Mouse (Mus musculus): ENCODE results near the gene Poln. TPM values are rescaled to one million over a fixed set of nuclear protein-coding genes. Genes with fewer than 3 reads are reported as not detected.

Poln gene
- polyA plus RNA-seq, 1 experiment = 1.8 TPM

DNA sequence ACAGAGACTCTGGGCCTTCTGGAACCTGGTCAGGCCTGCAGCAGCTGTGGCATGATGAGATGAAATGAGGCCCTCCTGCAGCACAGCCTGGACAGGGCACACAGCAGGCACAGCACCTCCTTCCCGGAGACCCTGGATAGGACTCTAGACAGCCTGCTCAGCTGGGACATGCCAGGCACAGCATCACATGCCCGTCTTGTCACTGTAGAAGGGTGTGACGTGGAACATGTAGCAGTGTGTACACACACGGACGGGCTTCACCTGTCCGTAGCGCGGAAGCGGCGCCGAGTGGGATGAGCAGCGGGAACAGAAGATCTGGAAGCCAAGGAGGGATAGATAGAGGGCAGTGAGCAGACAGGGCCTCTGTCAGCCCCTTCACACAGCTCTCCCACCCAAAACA is 26.5 kb upstream of the Poln start:
- Histone ChIP-seq H3K4me1 (ENCODE audit: control insufficient read depth, insufficient read depth, low read length) (0 out of 2 replicates have a peak, but pooled peaks cover under 1% of the 10 kb centered on the region), H3K36me3 (ENCODE audit: control insufficient read depth, insufficient read depth, low read length) (no peaks in the 10 kb centered on the region), H3K27ac (ENCODE audit: insufficient read depth, low read depth, low read length) (no peak overlapping the region), H3K27me3 (replicated peaks; ENCODE audit: control insufficient read depth, insufficient read depth, low read length) (no peaks in the 10 kb centered on the region), H3K4me3 (ENCODE audit: insufficient read depth, low read depth, low read length) (no peak overlapping the region)
- no peak for TF ChIP-seq CTCF (conservative IDR thresholded peaks at IDR 0.05; ENCODE audit: insufficient read depth, insufficient read length, low read depth, low read length)
- TF ChIP-seq POLR2A (IDR thresholded peaks at IDR 0.05; ENCODE audit: low read depth, low read length) = no peak
- 97% methylated on average over 12 of the region's 12 CpGs for WGBS
- no peak for DNase-seq

DNA sequence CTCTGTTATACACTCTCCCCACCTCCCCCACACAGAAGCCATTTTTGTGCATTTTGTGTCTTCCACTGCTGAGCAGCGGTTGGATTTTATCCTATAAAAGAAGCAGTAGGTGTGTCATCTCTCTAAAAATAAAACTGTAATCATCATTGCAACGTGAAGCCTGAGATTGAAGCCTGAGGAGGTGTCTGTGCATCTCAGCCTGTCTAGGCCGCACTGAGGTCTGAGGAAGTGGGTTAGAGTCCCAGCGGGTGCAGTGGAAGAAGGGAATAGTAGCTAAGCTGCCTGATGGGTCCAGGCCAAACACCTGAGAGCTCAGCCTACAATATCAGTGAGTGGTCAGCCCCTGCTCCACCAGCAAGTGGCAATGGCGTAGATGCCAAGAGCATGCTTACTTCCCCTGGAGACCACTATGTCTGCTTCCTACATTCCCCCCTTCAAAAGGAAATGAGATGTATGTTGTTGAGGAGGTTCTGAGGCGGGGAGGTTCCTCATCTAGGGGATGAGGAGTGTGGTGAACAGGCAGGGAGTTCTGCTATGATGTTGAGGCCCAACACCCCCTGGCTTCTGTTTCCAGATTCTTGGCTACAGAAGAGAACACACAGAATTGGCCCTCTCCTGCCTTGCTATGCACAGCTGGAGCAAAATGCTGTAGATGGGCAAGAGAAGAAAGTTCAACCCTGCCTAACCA is 25.9 kb upstream of the Poln start:
- Histone ChIP-seq H3K4me3 (ENCODE audit: insufficient read depth, low read depth, low read length) (no peak overlapping the region), H3K36me3 (ENCODE audit: control insufficient read depth, insufficient read depth, low read length) (no peaks in the 10 kb centered on the region), H3K4me1 (ENCODE audit: control insufficient read depth, insufficient read depth, low read length) (0 out of 2 replicates have a peak, but pooled peaks cover 4% of the 10 kb centered on the region), H3K27me3 (replicated peaks; ENCODE audit: control insufficient read depth, insufficient read depth, low read length) (no peaks in the 10 kb centered on the region), H3K27ac (ENCODE audit: insufficient read depth, low read depth, low read length) (no peak overlapping the region)
- no peak for DNase-seq
- WGBS = 83% methylated on average over 6 of the region's 6 CpGs
- TF ChIP-seq CTCF (conservative IDR thresholded peaks at IDR 0.05; ENCODE audit: insufficient read depth, insufficient read length, low read depth, low read length) (no peak), POLR2A (IDR thresholded peaks at IDR 0.05; ENCODE audit: low read depth, low read length) (no peak)

DNA sequence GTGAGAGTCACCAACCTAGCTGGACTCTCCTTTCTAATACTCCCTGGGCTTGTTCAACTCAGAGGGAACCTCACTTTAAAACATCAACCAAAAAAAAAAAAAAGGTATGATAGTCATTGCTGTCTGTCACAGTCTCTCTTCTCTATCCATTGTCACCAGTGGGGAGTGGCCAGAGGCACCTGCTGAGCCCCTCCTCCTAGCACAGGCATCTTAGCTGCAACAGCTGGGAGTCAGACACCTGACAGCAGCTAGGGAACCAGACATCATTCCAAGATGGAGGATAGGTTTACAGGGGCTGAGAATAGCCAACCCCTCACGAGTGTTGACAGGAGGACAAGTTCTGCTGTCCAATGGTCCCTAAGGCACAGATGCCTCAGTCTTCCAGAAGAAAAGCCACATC is 25.2 kb upstream of the Poln start:
- WGBS = 50% methylated on average over 1 of the region's 1 CpGs
- Histone ChIP-seq H3K36me3 (ENCODE audit: control insufficient read depth, insufficient read depth, low read length) (no peaks in the 10 kb centered on the region), H3K27ac (ENCODE audit: insufficient read depth, low read depth, low read length) (no peak overlapping the region), H3K4me3 (ENCODE audit: insufficient read depth, low read depth, low read length) (no peak overlapping the region), H3K27me3 (replicated peaks; ENCODE audit: control insufficient read depth, insufficient read depth, low read length) (no peaks in the 10 kb centered on the region), H3K4me1 (ENCODE audit: control insufficient read depth, insufficient read depth, low read length) (0 out of 2 replicates have a peak, but pooled peaks cover 4% of the 10 kb centered on the region)
- no peak for DNase-seq
- no peak for TF ChIP-seq POLR2A (IDR thresholded peaks at IDR 0.05; ENCODE audit: low read depth, low read length)
- no peak for TF ChIP-seq CTCF (conservative IDR thresholded peaks at IDR 0.05; ENCODE audit: insufficient read depth, insufficient read length, low read depth, low read length)

DNA sequence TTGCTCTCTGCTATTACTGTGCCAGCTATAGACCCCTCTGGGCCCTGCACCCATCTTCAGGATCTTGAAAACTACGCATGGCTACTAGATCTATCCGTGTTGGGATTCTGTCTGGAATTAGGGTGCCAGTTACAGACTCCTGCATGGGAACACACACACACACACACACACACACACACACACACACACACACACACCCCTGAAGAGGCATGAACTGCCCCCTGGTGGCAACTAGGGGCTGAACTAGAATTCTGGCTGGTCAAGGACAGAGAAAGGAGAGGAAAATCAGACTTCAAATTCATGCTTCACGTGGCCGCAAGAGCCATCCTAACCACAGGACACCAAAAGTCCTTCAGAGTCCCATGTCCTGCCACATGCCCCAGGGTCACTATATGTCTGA is 22.6 kb upstream of the Poln start:
- no peak overlapping the region for H3K4me3 ChIP-seq (ENCODE audit: insufficient read depth, low read depth, low read length)

DNA sequence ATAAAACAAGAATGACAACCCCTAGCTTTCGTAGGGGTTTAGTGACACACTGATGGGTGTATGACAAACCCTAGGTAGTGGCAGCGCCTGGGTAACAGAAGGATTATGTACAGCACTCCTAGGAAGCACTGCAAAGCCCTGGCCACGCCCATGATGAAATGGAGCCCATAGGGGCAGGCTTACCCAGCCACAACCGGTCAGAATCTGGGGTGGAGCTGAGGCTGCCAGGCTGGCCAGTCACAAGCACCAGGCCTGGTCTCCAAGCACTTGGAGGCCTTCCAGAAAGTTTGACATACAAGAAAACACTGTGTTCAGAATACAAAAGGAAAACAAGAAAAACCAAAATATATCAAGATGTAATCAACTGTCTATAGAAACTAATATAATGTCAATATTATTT is 21.8 kb upstream of the Poln start:
- DNase-seq = peak; percentile 83

More for the DNA sequence above, 22.6 kb upstream of the Poln start:
- 73% methylated on average over 4 of the region's 4 CpGs for WGBS
- no peaks in the 10 kb centered on the region for H3K27me3 ChIP-seq (replicated peaks; ENCODE audit: control insufficient read depth, insufficient read depth, low read length)
- peak; percentile 48 for DNase-seq
- peaks cover 12% of the 10 kb centered on the region; the same call in 1 of the 2 replicates for H3K4me1 ChIP-seq (ENCODE audit: control insufficient read depth, insufficient read depth, low read length)
- no peaks in the 10 kb centered on the region for H3K36me3 ChIP-seq (ENCODE audit: control insufficient read depth, insufficient read depth, low read length)
- no peak overlapping the region for H3K27ac ChIP-seq (ENCODE audit: insufficient read depth, low read depth, low read length)
- TF ChIP-seq POLR2A (IDR thresholded peaks at IDR 0.05; ENCODE audit: low read depth, low read length) (no peak), CTCF (conservative IDR thresholded peaks at IDR 0.05; ENCODE audit: insufficient read depth, insufficient read length, low read depth, low read length) (peak; percentile 51)

DNA sequence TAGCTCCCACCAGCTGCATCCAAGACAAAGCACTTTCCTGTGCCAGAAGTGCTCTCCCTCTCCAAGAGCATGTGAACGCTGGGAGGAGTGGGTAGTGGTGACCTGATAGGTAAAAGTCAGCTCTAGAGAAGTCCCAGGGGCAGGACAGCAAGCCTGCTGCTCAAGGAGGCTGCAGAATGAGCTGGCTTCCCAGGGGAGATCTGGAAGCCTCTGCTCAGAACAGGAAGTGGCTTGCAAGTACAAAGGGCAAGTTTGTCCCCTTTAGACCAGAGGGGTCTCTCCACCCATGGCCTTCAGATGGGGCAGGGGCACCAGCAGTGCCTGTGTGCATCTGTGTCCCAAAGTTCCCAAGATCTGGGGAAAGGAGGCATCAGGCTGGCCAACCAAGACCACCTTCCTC is 20.3 kb upstream of the Poln start:
- Histone ChIP-seq H3K27ac (ENCODE audit: insufficient read depth, low read depth, low read length) (no peak overlapping the region), H3K27me3 (replicated peaks; ENCODE audit: control insufficient read depth, insufficient read depth, low read length) (no peaks in the 10 kb centered on the region), H3K4me1 (ENCODE audit: control insufficient read depth, insufficient read depth, low read length) (peaks cover 28% of the 10 kb centered on the region), H3K4me3 (ENCODE audit: insufficient read depth, low read depth, low read length) (no peak overlapping the region), H3K36me3 (ENCODE audit: control insufficient read depth, insufficient read depth, low read length) (no peaks in the 10 kb centered on the region)
- no peak for DNase-seq
- WGBS = 74% methylated on average over 1 of the region's 1 CpGs
- TF ChIP-seq CTCF (conservative IDR thresholded peaks at IDR 0.05; ENCODE audit: insufficient read depth, insufficient read length, low read depth, low read length) (no peak), POLR2A (IDR thresholded peaks at IDR 0.05; ENCODE audit: low read depth, low read length) (no peak)

More for the DNA sequence above, 21.8 kb upstream of the Poln start:
- H3K4me1 ChIP-seq (ENCODE audit: control insufficient read depth, insufficient read depth, low read length) = peaks cover 14% of the 10 kb centered on the region
- H3K4me3 ChIP-seq (ENCODE audit: insufficient read depth, low read depth, low read length) = no peak overlapping the region
- 0 out of 2 replicates have a peak overlapping the region, but pooled peaks have one; percentile 17 for H3K27ac ChIP-seq (ENCODE audit: insufficient read depth, low read depth, low read length)
- 49% methylated on average over 4 of the region's 4 CpGs for WGBS
- no peak for TF ChIP-seq POLR2A (IDR thresholded peaks at IDR 0.05; ENCODE audit: low read depth, low read length)
- no peak for TF ChIP-seq CTCF (conservative IDR thresholded peaks at IDR 0.05; ENCODE audit: insufficient read depth, insufficient read length, low read depth, low read length)
- H3K36me3 ChIP-seq (ENCODE audit: control insufficient read depth, insufficient read depth, low read length) = no peaks in the 10 kb centered on the region
- no peaks in the 10 kb centered on the region for H3K27me3 ChIP-seq (replicated peaks; ENCODE audit: control insufficient read depth, insufficient read depth, low read length)

DNA sequence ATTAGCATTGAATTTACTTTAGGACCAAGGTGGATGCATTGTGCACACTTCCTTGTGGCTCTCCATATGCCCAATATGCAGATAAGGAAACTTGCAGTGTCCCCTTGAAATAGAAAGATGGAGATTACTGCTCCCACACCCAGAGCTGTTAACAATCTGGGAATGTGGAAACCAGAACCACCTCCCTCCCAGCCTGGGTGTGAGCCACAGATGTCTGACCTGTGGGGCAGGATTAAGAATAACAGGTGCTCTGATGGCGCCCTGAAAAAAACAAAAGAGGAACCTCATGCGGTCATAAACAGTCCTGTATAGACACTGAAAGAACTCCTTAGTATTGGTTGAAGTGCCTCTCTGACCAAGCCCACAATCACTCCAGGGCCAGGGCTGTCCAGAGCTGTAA is 19.6 kb upstream of the Poln start:
- no peak for TF ChIP-seq CTCF (conservative IDR thresholded peaks at IDR 0.05; ENCODE audit: insufficient read depth, insufficient read length, low read depth, low read length)
- TF ChIP-seq POLR2A (IDR thresholded peaks at IDR 0.05; ENCODE audit: low read depth, low read length) = no peak
- Histone ChIP-seq H3K36me3 (ENCODE audit: control insufficient read depth, insufficient read depth, low read length) (no peaks in the 10 kb centered on the region), H3K27ac (ENCODE audit: insufficient read depth, low read depth, low read length) (no peak overlapping the region; the same call in 1 of the 2 replicates), H3K27me3 (replicated peaks; ENCODE audit: control insufficient read depth, insufficient read depth, low read length) (no peaks in the 10 kb centered on the region), H3K4me3 (ENCODE audit: insufficient read depth, low read depth, low read length) (no peak overlapping the region), H3K4me1 (ENCODE audit: control insufficient read depth, insufficient read depth, low read length) (peaks cover 35% of the 10 kb centered on the region)
- 71% methylated on average over 2 of the region's 2 CpGs for WGBS
- DNase-seq = no peak
